Mouse (Mus musculus): ENCODE measurements around the gene Fam133b. TPM values are rescaled to one million over a fixed set of nuclear protein-coding genes. Genes with fewer than 3 reads are reported as not detected.
A peak's percentile ranks its signal among the peaks of the same experiment; 100 is the strongest.

Gene Fam133b
- 10 to 100 TPM; 11.6 to 14.9 TPM for total RNA-seq (2021)
- long read RNA-seq, experiment 1, transcript Fam133b-201 (11 exons, 1,491 nt), result major isoform, 7 of 11 reads
- long read RNA-seq, experiment 1, partial matches to known transcripts, result 0 of 11 reads
- long read RNA-seq, experiment 1, other reads (novel, unspliced or antisense), result 3 of 11 reads
- long read RNA-seq, experiment 2, partial matches to known transcripts, result 0 of 6 reads
- long read RNA-seq, experiment 2, other reads (novel, unspliced or antisense), result 1 of 6 reads

DNA sequence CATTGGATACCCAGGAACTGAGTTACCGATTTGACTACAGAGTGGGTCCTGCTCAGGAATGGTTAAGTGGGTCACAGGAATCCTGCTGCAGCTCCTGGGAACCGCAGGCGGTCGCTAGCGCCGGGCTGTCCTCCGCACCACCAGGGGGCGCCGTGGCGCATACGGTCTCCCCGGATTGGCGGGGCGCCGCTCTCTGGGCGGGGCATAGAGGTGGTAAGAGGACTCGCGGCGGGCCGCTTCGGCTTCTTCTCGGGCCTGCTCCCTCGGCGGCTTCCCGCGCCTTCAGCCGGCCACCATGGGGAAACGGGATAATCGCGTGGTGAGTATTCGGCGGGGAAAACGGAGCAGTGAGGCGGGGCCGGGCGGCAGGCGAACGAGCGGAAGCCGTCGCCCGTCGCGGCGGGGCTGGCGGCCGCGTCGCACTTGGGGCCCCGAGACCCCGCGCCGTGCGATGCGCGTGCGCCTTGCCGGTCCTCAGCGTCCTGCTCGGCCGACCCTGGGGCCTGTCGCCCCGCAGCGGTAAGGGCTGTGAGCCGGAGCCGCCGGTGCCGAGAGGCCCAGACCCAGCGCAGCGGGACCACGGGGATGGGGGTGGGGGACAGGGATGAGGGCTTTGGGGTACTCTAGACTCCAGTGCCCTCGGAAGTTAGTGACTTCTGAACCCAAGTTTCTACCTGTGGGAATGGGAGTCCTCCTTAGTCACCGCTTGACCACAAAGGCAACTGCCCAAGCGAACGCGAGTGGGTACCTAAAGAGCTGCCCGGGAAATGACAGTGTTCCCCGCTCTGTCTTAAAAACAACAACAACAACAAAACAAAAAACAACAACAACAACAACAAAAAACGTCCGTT is at the start of gene Fam133b:
TSS of gene Fam133b (plus strand) at position 205 of the 851 bp plus-strand sequence.
- peak; percentile 94 to 96 for DNase-seq
- intact Hi-C loops (cut with DNase I), result no loop called here

DNA sequence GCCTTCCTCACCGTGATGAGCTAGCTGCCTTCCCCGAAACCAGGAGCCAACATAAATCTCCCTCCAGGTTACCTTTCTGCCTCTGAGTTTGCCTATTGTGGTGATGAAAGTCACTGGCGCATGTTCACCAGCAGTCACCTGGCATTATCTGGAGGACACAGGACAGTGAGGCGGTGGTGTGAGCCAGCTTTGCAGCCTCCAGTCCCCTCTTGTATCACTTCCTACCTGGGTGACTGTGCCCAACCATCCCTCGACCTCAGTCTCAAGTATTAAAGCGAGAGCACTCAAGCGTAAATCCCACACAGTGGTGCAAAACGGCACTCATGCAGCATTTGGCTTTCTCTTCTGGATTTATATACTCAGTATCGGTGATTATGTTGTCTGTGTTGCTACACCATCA is 49.7 kb upstream of the Fam133b start:
- intact Hi-C loops (cut with DNase I), result no loop called here
- no peak for DNase-seq

DNA sequence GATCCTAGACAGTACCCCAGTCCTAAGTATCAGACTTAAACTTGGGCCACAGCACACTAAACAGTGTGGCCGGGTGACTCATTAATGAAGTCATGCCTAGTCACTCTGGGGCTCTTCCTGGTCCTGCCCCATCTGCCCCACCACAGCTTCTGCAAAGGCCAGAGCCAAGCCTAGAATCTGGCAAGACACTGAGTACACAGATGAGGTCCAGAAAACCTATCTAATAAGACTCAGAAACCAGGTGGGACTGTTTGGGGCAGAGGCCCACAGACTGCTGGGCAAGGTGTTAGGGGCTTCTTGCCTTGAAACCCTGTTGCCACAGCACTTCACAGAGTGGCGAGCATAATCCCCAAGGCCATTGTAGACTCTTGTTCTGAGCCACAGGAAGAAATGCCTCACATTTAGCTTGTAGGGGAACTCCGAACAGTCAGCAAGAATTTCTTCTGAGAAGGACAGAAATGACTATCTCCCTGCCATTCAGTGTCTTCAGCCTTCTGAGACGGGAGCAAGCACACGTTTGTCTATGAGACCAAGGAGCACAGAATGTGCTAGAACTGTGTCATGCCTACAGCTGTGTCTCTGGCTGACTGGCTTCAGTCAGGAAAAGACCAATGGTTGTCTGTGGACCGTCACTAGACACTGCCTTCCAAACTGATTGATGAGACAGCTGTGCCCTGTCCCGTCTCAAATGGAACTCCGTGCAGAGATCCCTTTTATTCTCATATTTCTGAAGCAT is 49.0 kb upstream of the Fam133b start:
- intact Hi-C loops (cut with DNase I), result no loop called here
- DNase-seq, result no peak

DNA sequence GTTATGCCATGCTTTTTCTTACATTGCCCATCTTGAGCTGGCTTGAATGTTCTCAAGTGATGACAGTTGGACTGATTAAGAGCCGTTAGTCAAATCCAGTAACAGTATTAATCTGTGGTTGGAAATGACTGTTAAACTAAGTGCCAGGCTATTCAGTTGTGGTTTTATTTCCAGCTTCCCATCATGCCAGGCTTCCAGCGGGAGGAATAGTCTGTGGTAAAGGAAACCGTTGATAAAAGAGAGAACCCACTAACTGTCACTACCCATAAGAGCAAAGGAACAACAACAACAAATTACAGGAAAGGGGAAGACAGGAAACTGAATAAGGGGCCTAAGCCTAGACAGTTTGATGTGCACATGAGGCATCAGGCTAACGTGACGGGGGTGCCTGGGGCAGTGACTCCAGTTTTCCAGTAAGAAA is 46.1 kb upstream of the Fam133b start:
- DNase-seq, result no peak

DNA sequence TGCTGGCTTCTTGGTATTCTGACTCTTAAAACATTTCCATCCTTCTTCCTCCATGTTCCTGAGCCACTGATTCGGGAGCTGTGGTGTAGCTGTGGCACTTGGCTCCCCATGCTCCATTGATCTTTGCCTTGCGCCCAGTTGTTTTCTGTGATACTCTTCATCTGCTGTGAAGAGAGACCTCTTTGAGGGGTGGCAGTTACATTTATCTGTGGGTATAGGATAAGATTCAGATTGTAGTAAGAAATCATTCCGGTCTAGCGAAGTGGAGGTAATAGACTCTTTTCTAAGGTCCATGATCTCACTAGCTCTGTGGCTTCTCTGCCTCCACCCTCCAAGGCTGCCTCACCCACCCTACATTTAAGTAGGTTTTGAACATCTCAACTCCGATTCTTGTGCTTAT is 43.3 kb upstream of the Fam133b start:
- intact Hi-C loops (cut with DNase I), result no loop called here
- no peak for DNase-seq

More for the DNA sequence above, 46.1 kb upstream of the Fam133b start:
- intact Hi-C loops (cut with DNase I), result no loop called here

DNA sequence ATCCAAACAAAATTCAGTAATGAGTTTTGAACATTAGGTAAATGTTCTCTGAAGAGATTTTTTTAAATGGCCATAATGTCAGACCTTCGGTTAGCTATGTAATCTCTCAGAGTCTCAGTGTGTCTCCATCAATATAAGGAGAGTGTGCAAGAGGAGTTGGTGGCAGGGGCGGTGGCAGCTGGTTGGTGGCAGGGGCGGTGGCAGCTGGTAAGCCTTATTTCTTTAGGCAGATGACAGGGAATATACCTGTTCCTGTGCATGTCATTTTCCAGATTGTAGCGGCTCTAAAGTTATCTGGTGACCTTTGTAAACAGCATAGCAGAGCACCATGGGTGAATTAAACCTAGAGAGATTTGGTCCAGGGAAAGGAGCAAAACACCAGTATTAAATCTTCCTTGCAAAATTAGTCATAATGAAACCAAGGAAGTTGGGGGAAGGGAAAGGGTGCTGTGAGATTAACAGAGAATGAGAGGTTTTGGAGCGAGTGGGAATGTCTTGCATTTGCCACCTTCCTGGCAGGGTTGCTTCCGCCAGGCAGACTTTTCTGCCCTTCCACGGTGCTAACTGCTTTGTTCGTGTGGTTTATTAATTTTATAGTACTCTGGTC is 42.6 kb upstream of the Fam133b start:
- DNase-seq, result no peak
- intact Hi-C loops (cut with DNase I), result no loop called here

DNA sequence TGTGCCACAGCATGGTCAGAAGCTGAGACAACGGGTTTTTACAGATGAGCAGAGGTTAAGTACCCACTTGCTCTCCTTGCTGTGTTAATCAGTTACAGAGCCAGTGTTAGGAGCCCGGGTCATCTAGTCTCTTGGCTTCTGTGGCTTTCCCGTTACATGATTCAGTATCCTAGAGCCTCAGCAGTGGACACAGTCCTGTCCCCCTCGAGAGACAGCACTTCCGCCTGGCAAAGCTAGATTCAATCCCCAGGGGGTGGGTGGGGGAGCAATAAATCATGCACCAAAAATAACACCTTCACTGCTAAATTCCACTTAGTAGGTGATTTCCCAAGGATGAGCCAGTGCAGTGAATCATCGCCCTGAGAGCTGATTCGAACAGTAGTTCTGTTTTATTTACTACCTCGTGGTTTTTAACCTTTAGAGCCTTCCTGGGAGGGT is 42.0 kb upstream of the Fam133b start:
- intact Hi-C loops (cut with DNase I), result no loop called here
- DNase-seq, result no peak

DNA sequence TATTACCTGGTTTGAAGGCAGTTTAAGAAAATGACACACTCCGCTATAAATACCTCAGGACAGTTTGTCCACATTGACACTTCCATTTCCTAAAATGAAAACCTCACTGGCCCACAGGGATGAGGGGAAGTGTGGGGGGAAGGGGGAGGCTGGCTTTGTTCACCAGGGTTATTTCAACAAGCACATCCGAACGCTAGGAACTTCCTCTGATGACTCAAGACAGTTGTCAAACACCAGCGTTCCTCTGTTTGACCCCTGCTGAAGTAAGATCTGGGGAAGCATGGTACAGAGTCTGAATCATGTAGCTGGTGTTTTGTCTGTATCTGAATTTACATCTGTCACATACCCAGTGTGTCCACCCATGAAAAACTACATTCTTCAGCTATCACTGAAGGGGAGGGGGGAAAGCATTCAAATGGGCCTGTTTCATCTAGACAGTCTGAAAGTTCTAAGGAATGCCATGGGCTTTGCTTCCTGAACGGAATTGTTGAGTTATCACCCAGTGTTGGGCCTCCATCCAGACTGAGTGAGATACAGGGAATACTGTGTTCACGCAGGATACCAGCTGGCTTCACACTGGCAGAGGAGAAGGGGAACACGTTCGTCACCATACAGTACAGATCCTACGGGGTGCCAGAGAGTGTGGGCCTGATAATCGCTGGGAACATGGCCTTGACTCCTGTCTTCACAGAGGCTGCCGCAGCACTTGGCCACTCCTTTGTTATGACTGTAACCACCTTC is 40.9 kb upstream of the Fam133b start:
- peak in 1 of 2 experiments; percentile 49 for DNase-seq
- intact Hi-C loops (cut with DNase I), result no loop called here

DNA sequence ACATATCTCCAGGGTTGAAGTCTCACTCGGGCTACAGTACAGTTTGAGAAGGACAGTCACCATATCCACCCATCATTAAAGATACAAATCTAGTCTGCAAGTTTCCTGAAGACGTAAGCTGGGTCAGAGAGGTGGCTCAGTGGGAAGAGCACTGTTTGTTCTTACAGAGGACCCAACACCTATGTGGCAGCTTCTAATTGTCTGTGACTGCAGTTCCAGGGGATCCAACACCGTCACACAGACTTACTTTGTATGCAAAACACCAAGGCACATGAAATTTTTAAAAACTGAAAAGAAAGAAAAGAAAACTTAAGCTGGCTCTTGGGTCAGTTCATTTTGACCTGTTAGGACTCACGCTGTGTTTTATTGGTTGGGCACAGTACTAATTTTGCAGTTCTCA is 40.3 kb upstream of the Fam133b start:
- intact Hi-C loops (cut with DNase I), result no loop called here
- no peak for DNase-seq

DNA sequence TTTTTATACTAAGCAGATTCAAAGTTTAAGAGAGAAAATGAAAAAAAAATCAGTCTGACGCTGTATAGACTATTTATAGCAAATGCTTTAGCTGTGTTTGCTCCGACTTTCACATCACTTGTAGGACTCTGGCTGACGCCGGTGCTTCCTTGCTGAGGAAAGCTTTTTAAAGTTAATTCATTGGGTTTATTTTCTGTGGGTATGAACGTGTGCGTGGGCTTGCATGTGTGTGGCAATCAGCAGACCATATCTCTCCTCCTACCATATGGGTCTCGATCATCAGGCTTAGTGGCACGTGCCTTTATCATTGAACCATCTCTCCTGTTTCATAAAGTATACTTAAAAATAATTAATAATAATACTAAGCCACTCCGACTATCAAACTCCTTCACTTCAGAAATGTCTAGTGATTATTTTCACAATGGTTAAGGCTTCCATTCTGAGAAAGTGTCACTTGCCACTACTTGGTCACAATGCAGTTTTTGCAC is 39.8 kb upstream of the Fam133b start:
- intact Hi-C loops (cut with DNase I), result no loop called here
- DNase-seq, result no peak

DNA sequence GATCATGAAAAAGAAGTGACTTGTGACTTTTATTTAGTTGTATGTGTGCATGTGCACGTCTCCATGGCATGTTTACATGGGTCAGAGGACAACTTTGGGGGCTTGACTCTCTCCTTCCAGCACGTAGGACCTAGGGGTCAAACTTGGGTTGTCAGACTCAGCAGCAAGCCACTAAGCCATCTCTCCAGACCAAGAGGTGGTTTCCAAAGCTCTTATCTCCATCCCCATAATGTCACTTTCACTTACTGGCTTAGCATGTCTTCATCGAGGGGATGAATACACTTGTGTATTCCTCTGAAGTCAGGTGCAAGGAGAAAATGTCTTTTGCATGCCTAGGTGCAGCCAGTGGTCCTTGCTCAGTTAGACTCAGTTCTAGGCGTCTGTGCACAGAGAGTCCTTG is 39.2 kb upstream of the Fam133b start:
- DNase-seq, result no peak
- intact Hi-C loops (cut with DNase I), result no loop called here

DNA sequence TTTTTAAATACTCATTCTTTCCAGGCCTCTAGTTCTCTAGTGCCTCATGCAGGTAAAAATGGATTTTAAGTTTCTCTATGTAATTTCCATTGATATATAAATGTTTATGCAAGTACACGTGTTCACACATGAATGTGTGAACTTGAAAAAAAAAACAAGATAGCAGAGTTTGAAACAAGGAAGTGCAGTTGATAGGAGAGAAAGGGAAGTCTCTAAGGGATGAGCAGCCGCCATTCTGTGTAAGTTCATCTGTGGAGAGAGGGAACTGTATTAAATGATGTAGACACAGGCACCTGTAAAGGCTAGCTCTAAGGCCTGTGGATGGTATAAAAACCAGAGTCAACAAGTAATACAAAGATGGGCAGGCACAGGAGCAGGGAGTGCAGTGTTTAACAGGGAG is 38.1 kb upstream of the Fam133b start:
- DNase-seq, result no peak
- intact Hi-C loops (cut with DNase I), result no loop called here

DNA sequence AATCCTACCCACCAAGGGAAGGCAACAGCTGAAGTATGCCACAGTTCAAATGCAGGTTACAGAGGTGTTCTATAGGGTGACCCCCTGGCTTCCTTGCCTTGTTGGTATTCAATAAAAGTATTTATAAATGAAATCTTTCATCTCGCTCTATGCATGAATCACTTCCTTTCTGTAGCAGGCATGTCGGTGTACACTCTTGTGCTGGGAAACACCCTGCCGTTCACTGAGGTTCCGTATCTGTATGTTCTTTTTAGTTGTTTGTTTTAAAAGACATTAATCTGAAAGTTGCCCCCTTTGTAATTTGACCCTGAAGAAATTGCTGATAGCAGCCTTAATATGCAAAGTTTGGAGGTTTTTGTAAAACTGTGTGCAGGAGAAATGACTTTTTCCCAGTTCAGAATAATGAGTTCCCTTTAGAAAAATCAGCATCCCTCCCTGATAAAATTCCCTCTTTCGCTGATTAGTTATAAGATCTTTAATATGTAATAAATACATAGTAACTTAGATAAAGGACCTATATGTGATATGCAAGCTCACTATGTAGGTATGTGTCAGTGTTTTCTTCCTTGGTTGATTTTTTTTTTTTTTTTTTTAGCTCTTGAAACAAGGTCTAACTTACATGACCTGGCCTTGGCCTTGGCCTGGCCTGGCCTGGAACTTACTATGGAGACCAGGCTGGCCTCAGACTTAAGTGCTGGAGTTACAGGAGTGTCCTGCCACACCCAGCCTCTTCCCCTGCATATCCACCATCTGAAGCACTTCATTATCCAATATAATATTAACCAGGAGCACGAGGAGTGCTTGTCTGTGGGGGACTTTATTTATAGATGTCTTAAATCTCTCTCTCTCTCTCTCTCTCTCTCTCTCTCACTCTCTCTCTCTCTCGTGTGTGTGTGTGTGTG is 34.9 kb upstream of the Fam133b start:
- no peak for DNase-seq
- intact Hi-C loops (cut with DNase I), result no loop called here

DNA sequence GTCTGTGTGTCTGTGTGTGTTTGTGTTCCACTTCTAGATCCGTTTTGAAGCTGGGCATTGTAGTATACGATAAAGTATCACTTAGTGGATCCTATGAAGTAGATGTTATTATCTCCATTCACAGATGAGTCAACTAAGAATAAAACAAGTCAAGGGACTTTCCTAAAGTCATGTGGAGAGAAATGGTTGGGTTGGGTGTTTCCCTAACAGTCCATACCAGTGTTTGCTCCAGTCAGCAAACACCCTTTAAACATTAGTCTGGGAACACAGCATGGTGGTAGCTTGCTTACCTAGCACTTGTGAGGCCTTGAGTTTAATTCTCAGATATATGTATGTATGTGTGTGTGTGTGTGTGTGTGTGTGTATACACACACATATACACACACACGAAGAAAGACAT is 34.1 kb upstream of the Fam133b start:
- intact Hi-C loops (cut with DNase I), result no loop called here
- DNase-seq, result no peak

DNA sequence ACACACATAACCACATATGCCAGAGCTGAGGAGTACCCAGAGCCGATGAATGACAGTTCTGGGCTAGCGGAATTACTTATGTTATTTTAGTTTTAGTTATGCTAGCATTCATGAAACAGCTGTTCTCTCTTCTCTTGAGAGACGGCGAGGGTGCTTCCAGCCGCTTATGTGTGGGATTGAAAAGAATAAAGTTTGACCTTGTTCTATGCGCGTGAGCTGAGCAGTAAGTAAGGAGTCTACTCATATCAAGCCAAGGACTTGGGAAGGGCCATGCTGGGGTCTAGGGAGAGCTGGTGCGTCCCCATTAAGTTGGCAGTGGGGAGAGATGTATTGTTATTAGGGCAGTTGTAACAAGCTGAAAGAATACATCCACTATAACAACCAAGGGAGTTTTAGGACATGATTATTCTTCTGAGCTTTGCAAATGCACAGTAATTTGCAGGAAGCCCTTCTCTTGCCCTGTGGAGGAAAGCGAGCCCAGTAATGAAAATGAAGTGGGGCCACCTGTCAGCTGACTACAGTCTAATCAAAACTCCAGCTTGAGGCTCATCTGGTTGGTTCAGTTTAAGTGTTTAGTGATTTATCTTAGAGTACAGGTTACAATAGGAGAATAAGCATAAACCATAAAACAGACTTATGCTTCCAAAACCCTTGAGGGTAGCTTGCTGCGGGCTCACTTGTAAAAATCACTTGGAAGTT is 32.4 kb upstream of the Fam133b start:
- DNase-seq, result no peak
- intact Hi-C loops (cut with DNase I), result loop anchor here (10.0 kb wide), 1 partner anchor 366 kb away; no protein-coding TSS in a partner anchor

DNA sequence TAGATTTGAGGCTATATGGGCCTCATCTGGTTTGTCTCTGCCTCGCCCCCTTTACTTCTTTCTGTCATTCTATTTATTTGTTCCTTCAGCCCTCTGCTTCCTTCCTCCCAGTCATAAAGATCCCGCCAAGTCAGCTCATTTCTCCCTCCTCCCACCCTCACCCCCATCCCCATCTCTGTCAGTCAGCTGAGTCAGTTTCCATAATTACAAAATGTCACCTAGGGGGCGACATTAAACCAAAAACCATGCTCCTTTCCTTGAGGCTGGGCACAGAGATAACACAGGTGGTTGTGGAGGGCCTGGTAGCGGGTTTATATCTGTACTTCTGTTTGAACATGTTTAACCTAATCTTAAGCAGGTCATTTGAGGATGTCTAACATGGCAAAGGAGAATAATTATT is 31.0 kb upstream of the Fam133b start:
- no peak for DNase-seq

DNA sequence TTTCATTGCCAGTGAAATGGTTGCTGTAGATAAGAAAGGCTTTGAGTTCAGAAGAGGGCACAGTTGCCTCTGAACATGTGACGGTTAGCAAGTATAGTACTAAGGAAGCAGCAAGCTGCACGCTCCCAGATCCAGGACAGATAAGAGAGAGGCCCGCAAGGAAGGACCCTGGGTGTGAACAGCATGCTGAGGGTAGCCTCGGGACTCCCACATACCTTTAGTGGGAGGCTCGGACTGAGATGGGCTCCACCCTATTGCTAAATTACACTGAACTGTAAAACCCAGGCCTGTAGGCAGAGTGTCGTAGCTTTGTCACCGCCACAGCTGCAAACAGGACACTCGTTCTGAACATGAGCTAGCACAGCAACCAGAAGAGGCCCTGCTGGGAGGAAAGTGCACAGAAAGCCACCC is 28.7 kb upstream of the Fam133b start:
- intact Hi-C loops (cut with DNase I), result loop anchor here (10.0 kb wide), 1 partner anchor 370 kb away; no protein-coding TSS in a partner anchor
- DNase-seq, result no peak

More for the DNA sequence above, 31.0 kb upstream of the Fam133b start:
- intact Hi-C loops (cut with DNase I), result loop anchor here (10.0 kb wide), 1 partner anchor 368 kb away; no protein-coding TSS in a partner anchor

DNA sequence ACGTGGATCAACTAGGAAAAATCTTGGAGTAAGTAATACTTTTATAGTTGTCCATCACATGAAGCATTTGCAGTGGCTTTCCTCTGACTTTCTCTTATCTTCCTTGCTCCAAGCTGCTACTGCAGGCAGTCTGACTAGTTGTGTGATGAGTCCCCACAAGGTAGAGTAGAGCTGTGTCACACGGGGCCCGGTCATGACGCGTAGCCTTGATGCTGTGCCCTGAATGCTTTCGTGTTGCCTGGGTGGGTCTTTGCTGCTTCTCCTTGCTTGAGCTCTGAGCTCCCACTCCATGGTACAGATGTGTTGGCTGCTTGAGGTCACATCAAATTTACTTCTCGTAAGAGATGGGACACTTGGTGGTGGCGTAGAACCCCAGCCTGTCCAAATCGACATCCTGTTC is 28.2 kb upstream of the Fam133b start:
- no peak for DNase-seq
- intact Hi-C loops (cut with DNase I), result loop anchor here (10.0 kb wide), 1 partner anchor 371 kb away; no protein-coding TSS in a partner anchor
